Mouse (Mus musculus) adrenal gland, postnatal 14 days (tissue): ENCODE results near the gene Dennd1a. TPM values are rescaled to one million over a fixed set of nuclear protein-coding genes. Genes with fewer than 3 reads are reported as not detected.

ENCODE experiments used
- DNase-seq: peaks from one replicate; pipeline ENCODE4 v3.0.0; 2021; ENCODE audit warnings: mixed read lengths
- long read RNA-seq, 2 experiments: library from polyadenylated mRNA; stranded (forward); transcript quantifications; one replicate each; pipeline ENCODE4 v2.0.0; 2021
- total RNA-seq: library from RNA; stranded (reverse); gene quantifications from 2 replicates; pipeline ENCODE4 v1.2.3, GENCODE M21; 2021

The Dennd1a gene
- 22.5 and 25.3 TPM in 2 replicates for total RNA-seq
- long read RNA-seq, experiment 1, partial matches to known transcripts: 2 of 4 reads
- long read RNA-seq, experiment 1, other reads (novel, unspliced or antisense): 2 of 4 reads
- long read RNA-seq, experiment 2, partial matches to known transcripts: 0 of 4 reads
- long read RNA-seq, experiment 2, other reads (novel, unspliced or antisense): 4 of 4 reads

- DNase-seq: peak; percentile 92
Measured at GRCm38 (mm10) chr2:38286733-38287551, at the start of gene Dennd1a. Gene Dennd1a, minus strand, starts transcription at chr2:38287390.

GRCm38 (mm10) chr2:38336606-38337005 lies 49.4 kb upstream of the Dennd1a start:
- DNase-seq: no peak

- no peak for DNase-seq
Measured at GRCm38 (mm10) chr2:38333586-38334119, 46.5 kb upstream of the Dennd1a start.

GRCm38 (mm10) chr2:38326671-38327070 lies 39.5 kb upstream of the Dennd1a start:
- DNase-seq: no peak

- no peak for DNase-seq
Measured at GRCm38 (mm10) chr2:38323380-38323779, 36.2 kb upstream of the Dennd1a start.

- no peak for DNase-seq
Measured at GRCm38 (mm10) chr2:38320911-38321310, 33.7 kb upstream of the Dennd1a start.

- DNase-seq: no peak
Measured at GRCm38 (mm10) chr2:38319086-38319485, 31.9 kb upstream of the Dennd1a start.

GRCm38 (mm10) chr2:38313399-38313798 lies 26.2 kb upstream of the Dennd1a start:
- DNase-seq: no peak

- DNase-seq: no peak
Measured at GRCm38 (mm10) chr2:38312921-38313320, 25.7 kb upstream of the Dennd1a start.

GRCm38 (mm10) chr2:38305152-38305551 lies 18.0 kb upstream of the Dennd1a start:
- no peak for DNase-seq

GRCm38 (mm10) chr2:38300941-38301340 lies 13.8 kb upstream of the Dennd1a start:
- DNase-seq: no peak

- DNase-seq: no peak
Measured at GRCm38 (mm10) chr2:38295939-38296338, 8.7 kb upstream of the Dennd1a start.

- no peak for DNase-seq
Measured at GRCm38 (mm10) chr2:38291526-38291925, 4.3 kb upstream of the Dennd1a start.

GRCm38 (mm10) chr2:38288226-38288625 lies 1.0 kb upstream of the Dennd1a start:
- no peak for DNase-seq

GRCm38 (mm10) chr2:38286433-38286732 lies 807 bp downstream of the Dennd1a start:
- no peak for DNase-seq

GRCm38 (mm10) chr2:38285781-38286432 lies 1.3 kb downstream of the Dennd1a start:
- no peak for DNase-seq

GRCm38 (mm10) chr2:38283961-38284360 lies 3.2 kb downstream of the Dennd1a start:
- DNase-seq: no peak

- no peak for DNase-seq
Measured at GRCm38 (mm10) chr2:38280376-38280775, 6.8 kb downstream of the Dennd1a start.

GRCm38 (mm10) chr2:38274973-38275372 lies 12.2 kb downstream of the Dennd1a start:
- DNase-seq: no peak

GRCm38 (mm10) chr2:38263653-38264052 lies 23.5 kb downstream of the Dennd1a start:
- no peak for DNase-seq

- no peak for DNase-seq
Measured at GRCm38 (mm10) chr2:38259052-38259451, 28.1 kb downstream of the Dennd1a start.

- no peak for DNase-seq
Measured at GRCm38 (mm10) chr2:38237616-38238015, 49.6 kb downstream of the Dennd1a start.

- DNase-seq: no peak
Measured at GRCm38 (mm10) chr2:38235593-38235992, 51.6 kb downstream of the Dennd1a start.
